Mouse (Mus musculus): ENCODE measurements around the gene Aph1a.

DNA sequence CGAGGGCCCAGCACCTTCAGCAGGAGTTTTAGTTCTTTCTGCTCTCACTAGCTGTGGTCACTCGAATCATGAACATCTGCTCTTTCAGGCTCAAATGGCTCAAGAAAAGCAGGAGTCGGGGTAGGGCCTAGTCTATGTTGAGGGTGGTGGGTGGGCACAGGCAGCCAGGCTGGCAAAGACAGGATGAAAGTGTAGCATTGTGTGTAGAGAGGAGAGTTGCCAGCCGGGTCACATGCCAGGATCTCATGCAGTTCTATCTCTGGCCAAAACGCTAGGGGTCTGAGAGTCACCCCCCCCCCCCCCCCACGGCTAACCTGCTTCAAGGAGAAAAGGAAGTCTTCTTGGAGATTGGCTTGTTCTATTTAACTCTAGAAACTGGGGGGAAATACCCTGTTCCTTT is 8.9 kb downstream of the Aph1a start:
- TF ChIP-seq CTCF (IDR thresholded peaks at IDR 0.05; ENCODE audit: borderline replicate concordance, extremely low read depth, insufficient read depth, insufficient read length) (no peak), POLR2A (IDR thresholded peaks at IDR 0.05; ENCODE audit: borderline replicate concordance, extremely low read depth, insufficient read depth, insufficient read length, poor library complexity, severe bottlenecking) (no peak)

All from brain, embryonic 14.5 days (tissue).